Mouse (Mus musculus): ENCODE results near the gene Fra10ac1. TPM values are rescaled to one million over a fixed set of nuclear protein-coding genes. Genes with fewer than 3 reads are reported as not detected.

Gene Fra10ac1
- total and polyA plus RNA-seq, 2 experiments, result 4.2 to 11.9 TPM

DNA sequence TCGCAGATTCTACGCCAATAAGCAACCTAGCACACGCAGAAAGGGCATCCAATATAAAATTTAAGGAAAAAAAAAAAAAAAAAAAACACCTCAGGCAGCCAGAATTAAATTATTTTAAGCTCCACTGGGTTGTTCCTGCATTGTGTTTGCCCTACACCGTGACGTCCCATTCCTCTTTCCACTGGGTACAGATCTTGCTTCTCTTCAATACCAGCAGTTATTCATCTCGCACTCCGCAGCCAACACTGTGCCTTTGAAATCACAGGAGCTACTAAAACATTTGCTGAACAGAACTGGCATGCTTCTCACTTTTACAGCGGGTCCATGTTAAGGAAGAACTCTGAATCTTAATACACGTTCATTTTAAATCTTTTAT is 717 bp upstream of the Fra10ac1 start:
- peaks cover 2% of the 10 kb centered on the region; the same call in 1 of the 2 replicates for H3K4me1 ChIP-seq (ENCODE audit: control insufficient read depth, insufficient read depth, low read length)

GRCm38 (mm10) chr19:38223356-38223904 is 526 bp downstream of the Fra10ac1 start:
- no peaks in the 10 kb centered on the region for H3K27me3 ChIP-seq (ENCODE audit: control insufficient read depth, insufficient read depth, low read length)
- TF ChIP-seq CTCF (IDR thresholded peaks at IDR 0.05; ENCODE audit: low read depth, low read length), result no peak
- no peak for TF ChIP-seq POLR2A (IDR thresholded peaks at IDR 0.05; ENCODE audit: extremely low read depth, insufficient read depth, low read length)

More for the DNA sequence above, 717 bp upstream of the Fra10ac1 start:
- Histone ChIP-seq H3K9ac (ENCODE audit: low read depth, low read length) (no peak overlapping the region), H3K27me3 (ENCODE audit: control insufficient read depth, insufficient read depth, low read length) (no peaks in the 10 kb centered on the region), H3K79me2 (ENCODE audit: control insufficient read depth, insufficient read depth, low read length) (no peaks in the 10 kb centered on the region; the same call in 1 of the 2 replicates), H3K4me3 (ENCODE audit: insufficient read depth, low read depth, low read length) (no peak overlapping the region; the same call in 1 of the 2 replicates), H3K36me3 (ENCODE audit: control insufficient read depth, insufficient read depth, low read length) (peaks cover 2% of the 10 kb centered on the region; the same call in 1 of the 2 replicates), H3K27ac (replicated peaks; ENCODE audit: insufficient read depth, low read depth, low read length) (no peak overlapping the region)
- no peak for DNase-seq (ENCODE audit: extremely low read depth, low read depth, low spot score)
- TF ChIP-seq CTCF (IDR thresholded peaks at IDR 0.05; ENCODE audit: low read depth, low read length) (no peak), POLR2A (IDR thresholded peaks at IDR 0.05; ENCODE audit: extremely low read depth, insufficient read depth, low read length) (no peak)
- WGBS, result 24% methylated on average over 9 of the region's 9 CpGs

GRCm38 (mm10) chr19:38217696-38218095 is 6.3 kb downstream of the Fra10ac1 start:
- DNase-seq (ENCODE audit: extremely low read depth, low read depth, low spot score), result no peak
- WGBS, result 100% methylated on average over 3 of the region's 3 CpGs
- TF ChIP-seq POLR2A (IDR thresholded peaks at IDR 0.05; ENCODE audit: extremely low read depth, insufficient read depth, low read length) (no peak), CTCF (IDR thresholded peaks at IDR 0.05; ENCODE audit: low read depth, low read length) (no peak)
- Histone ChIP-seq H3K27ac (replicated peaks; ENCODE audit: insufficient read depth, low read depth, low read length) (no peak overlapping the region), H3K36me3 (ENCODE audit: control insufficient read depth, insufficient read depth, low read length) (peaks cover 32% of the 10 kb centered on the region), H3K4me1 (ENCODE audit: control insufficient read depth, insufficient read depth, low read length) (no peaks in the 10 kb centered on the region), H3K9ac (ENCODE audit: low read depth, low read length) (no peak overlapping the region), H3K27me3 (ENCODE audit: control insufficient read depth, insufficient read depth, low read length) (no peaks in the 10 kb centered on the region), H3K79me2 (ENCODE audit: control insufficient read depth, insufficient read depth, low read length) (no peaks in the 10 kb centered on the region; the same call in 1 of the 2 replicates), H3K4me3 (ENCODE audit: insufficient read depth, low read depth, low read length) (no peak overlapping the region)

More at GRCm38 (mm10) chr19:38223356-38223904, 526 bp downstream of the Fra10ac1 start:
- Histone ChIP-seq H3K79me2 (ENCODE audit: control insufficient read depth, insufficient read depth, low read length) (no peaks in the 10 kb centered on the region; the same call in 1 of the 2 replicates), H3K4me1 (ENCODE audit: control insufficient read depth, insufficient read depth, low read length) (peaks cover 2% of the 10 kb centered on the region; the same call in 1 of the 2 replicates), H3K36me3 (ENCODE audit: control insufficient read depth, insufficient read depth, low read length) (peaks cover 7% of the 10 kb centered on the region; the same call in 1 of the 2 replicates), H3K4me3 (ENCODE audit: insufficient read depth, low read depth, low read length) (peak overlapping the region; percentile 71), H3K27ac (replicated peaks; ENCODE audit: insufficient read depth, low read depth, low read length) (peak overlapping the region; percentile 66), H3K9ac (ENCODE audit: low read depth, low read length) (peak overlapping the region; percentile 72)
- DNase-seq (ENCODE audit: extremely low read depth, low read depth, low spot score), result no peak
- 4% methylated on average over 12 of the region's 12 CpGs for whole genome bisulfite sequencing

GRCm38 (mm10) chr19:38206669-38207068 is 17.3 kb downstream of the Fra10ac1 start:
- Histone ChIP-seq H3K27ac (replicated peaks; ENCODE audit: insufficient read depth, low read depth, low read length) (no peak overlapping the region), H3K36me3 (ENCODE audit: control insufficient read depth, insufficient read depth, low read length) (peaks cover 17% of the 10 kb centered on the region), H3K79me2 (ENCODE audit: control insufficient read depth, insufficient read depth, low read length) (no peaks in the 10 kb centered on the region; the same call in 1 of the 2 replicates), H3K9ac (ENCODE audit: low read depth, low read length) (no peak overlapping the region), H3K4me3 (ENCODE audit: insufficient read depth, low read depth, low read length) (no peak overlapping the region), H3K4me1 (ENCODE audit: control insufficient read depth, insufficient read depth, low read length) (peaks cover 2% of the 10 kb centered on the region), H3K27me3 (ENCODE audit: control insufficient read depth, insufficient read depth, low read length) (no peaks in the 10 kb centered on the region)
- DNase-seq (ENCODE audit: extremely low read depth, low read depth, low spot score), result no peak
- peak; percentile 68 for TF ChIP-seq CTCF (IDR thresholded peaks at IDR 0.05; ENCODE audit: low read depth, low read length)
- TF ChIP-seq POLR2A (IDR thresholded peaks at IDR 0.05; ENCODE audit: extremely low read depth, insufficient read depth, low read length), result no peak
- WGBS, result 69% methylated on average over 9 of the region's 9 CpGs

DNA sequence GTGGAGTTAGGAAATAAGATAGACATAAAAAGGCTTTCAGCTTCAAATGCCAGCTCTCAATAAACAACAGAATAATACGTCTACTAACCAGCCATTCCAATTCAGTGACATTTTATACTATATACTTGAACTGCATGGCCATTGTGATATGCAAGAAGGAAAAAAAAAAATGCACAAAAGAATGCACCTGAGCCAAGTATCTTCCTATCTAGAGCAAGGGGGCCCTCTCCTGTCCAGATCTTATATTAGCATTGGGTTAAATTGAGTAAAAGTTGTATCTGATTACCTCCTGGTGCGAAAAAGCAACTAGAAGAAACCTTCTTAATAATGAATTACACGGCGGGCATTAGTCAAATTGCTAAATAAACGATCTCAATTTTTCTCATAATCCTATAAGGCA is 25.2 kb downstream of the Fra10ac1 start:
- no peak for TF ChIP-seq POLR2A (IDR thresholded peaks at IDR 0.05; ENCODE audit: extremely low read depth, insufficient read depth, low read length)
- peak; percentile 40; the same call in 1 of the 2 replicates for TF ChIP-seq CTCF (IDR thresholded peaks at IDR 0.05; ENCODE audit: low read depth, low read length)
- H3K27ac ChIP-seq (replicated peaks; ENCODE audit: insufficient read depth, low read depth, low read length), result no peak overlapping the region
- WGBS, result 69% methylated on average over 5 of the region's 5 CpGs
- no peaks in the 10 kb centered on the region for H3K27me3 ChIP-seq (ENCODE audit: control insufficient read depth, insufficient read depth, low read length)
- no peak overlapping the region for H3K9ac ChIP-seq (ENCODE audit: low read depth, low read length)
- peaks cover 23% of the 10 kb centered on the region for H3K36me3 ChIP-seq (ENCODE audit: control insufficient read depth, insufficient read depth, low read length)
- H3K79me2 ChIP-seq (ENCODE audit: control insufficient read depth, insufficient read depth, low read length), result no peaks in the 10 kb centered on the region
- no peak overlapping the region for H3K4me3 ChIP-seq (ENCODE audit: insufficient read depth, low read depth, low read length)
- peak; percentile 64 for DNase-seq (ENCODE audit: extremely low read depth, low read depth, low spot score)
- H3K4me1 ChIP-seq (ENCODE audit: control insufficient read depth, insufficient read depth, low read length), result peaks cover 8% of the 10 kb centered on the region

DNA sequence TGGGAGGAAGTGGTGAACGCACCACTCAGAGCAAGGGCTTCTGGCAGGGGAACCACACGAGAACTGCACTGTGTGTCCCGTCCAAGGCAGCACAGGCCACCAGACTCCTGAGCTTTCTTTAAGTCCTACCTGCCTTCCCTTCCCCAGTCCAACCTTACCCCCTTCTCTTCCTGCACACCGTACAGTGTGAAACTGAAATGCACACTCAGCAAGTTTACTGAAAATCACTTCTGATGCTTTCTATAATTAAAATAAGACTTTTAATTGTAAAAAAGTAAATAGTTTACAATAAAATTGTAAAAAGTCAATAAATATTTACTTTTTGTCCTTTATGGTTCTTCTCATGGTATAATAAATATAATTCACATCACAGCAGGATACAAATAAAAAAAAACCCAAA is 28.7 kb downstream of the Fra10ac1 start:
- WGBS, result 95% methylated on average over 4 of the region's 4 CpGs
- TF ChIP-seq POLR2A (IDR thresholded peaks at IDR 0.05; ENCODE audit: extremely low read depth, insufficient read depth, low read length), result no peak
- no peak for TF ChIP-seq CTCF (IDR thresholded peaks at IDR 0.05; ENCODE audit: low read depth, low read length)

More for the DNA sequence above, 28.7 kb downstream of the Fra10ac1 start:
- Histone ChIP-seq H3K4me3 (ENCODE audit: insufficient read depth, low read depth, low read length) (no peak overlapping the region), H3K9ac (ENCODE audit: low read depth, low read length) (no peak overlapping the region), H3K36me3 (ENCODE audit: control insufficient read depth, insufficient read depth, low read length) (peaks cover 10% of the 10 kb centered on the region), H3K27ac (replicated peaks; ENCODE audit: insufficient read depth, low read depth, low read length) (no peak overlapping the region), H3K79me2 (ENCODE audit: control insufficient read depth, insufficient read depth, low read length) (no peaks in the 10 kb centered on the region), H3K4me1 (ENCODE audit: control insufficient read depth, insufficient read depth, low read length) (peaks cover 18% of the 10 kb centered on the region), H3K27me3 (ENCODE audit: control insufficient read depth, insufficient read depth, low read length) (no peaks in the 10 kb centered on the region)
- DNase-seq (ENCODE audit: extremely low read depth, low read depth, low spot score), result no peak
